In the genomic region with DNA sequence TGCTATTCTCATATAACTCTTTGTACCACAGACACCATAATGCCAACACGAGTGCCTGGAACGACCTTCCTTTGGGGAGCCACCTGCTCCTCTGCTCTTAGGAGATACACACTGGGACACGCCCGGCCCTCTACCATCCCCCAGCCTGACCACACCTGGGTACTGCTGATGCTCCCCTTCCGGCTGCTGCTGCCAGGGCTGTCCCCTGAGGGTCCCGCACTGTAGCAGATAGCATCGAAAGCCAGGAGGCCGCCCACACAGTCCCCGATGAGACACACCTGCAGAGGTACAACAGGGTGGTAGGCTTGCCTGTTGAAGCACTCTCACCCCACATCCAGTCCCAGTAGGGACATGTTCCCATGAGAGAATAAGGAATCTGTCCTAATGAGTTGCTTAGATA, we compare ENCODE assay signal across 35 mouse cellular contexts. TPM values are rescaled to one million over a fixed set of nuclear protein-coding genes. Genes with fewer than 3 reads are reported as not detected.
"Had no signal": no experiment of that assay in that cellular context is flagged by ENCODE, and none has a peak within 500 bp of the region (broad histone marks: within the 10 kb centered on the region; RNA-seq: fewer than 3 reads in every experiment).

No protein-coding gene starts in this region.

- H3K4me3 ChIP-seq: limb, embryonic 10.5 days; limb, embryonic 12.5 days; limb, embryonic 13.5 days; limb, embryonic 15.5 days; liver, embryonic 12.5 days; liver, embryonic 13.5 days; liver, embryonic 15.5 days; lung, embryonic 15.5 days; megakaryocyte, embryonic 14.5 days; midbrain, embryonic 10.5 days; midbrain, embryonic 12.5 days; midbrain, embryonic 13.5 days; myocyte; neural tube, embryonic 12.5 days; neural tube, embryonic 13.5 days had no signal

- H3K9ac ChIP-seq: limb, embryonic 12.5 days; limb, embryonic 13.5 days; limb, embryonic 15.5 days; liver, embryonic 12.5 days; liver, embryonic 13.5 days; liver, embryonic 14.5 days; liver, embryonic 15.5 days; liver, postnatal 0 days; lung, embryonic 14.5 days; lung, embryonic 15.5 days; midbrain, embryonic 12.5 days; midbrain, embryonic 13.5 days; neural tube, embryonic 12.5 days; neural tube, embryonic 13.5 days had no signal

- H3K4me1 ChIP-seq: liver, embryonic 12.5 days; liver, embryonic 13.5 days; liver, embryonic 15.5 days; lung, embryonic 15.5 days; midbrain, embryonic 12.5 days had no signal

- H3K9me3 ChIP-seq: limb, embryonic 10.5 days; limb, embryonic 12.5 days; limb, embryonic 13.5 days; limb, embryonic 15.5 days; liver, embryonic 12.5 days; liver, embryonic 13.5 days; liver, embryonic 15.5 days; lung, embryonic 15.5 days; megakaryocyte, embryonic 14.5 days; midbrain, embryonic 10.5 days; midbrain, embryonic 12.5 days; midbrain, embryonic 13.5 days; neural tube, embryonic 12.5 days; neural tube, embryonic 13.5 days had no signal

- H3K4me2 ChIP-seq: limb, embryonic 12.5 days; limb, embryonic 13.5 days; limb, embryonic 15.5 days; liver, embryonic 11.5 days; liver, embryonic 12.5 days; liver, embryonic 13.5 days; liver, embryonic 15.5 days; lung, embryonic 14.5 days; lung, embryonic 15.5 days; midbrain, embryonic 12.5 days; midbrain, embryonic 13.5 days; neural tube, embryonic 12.5 days; neural tube, embryonic 13.5 days had no signal

- H3K27ac ChIP-seq: limb, embryonic 10.5 days; limb, embryonic 12.5 days; limb, embryonic 13.5 days; limb, embryonic 15.5 days; liver, embryonic 12.5 days; liver, embryonic 13.5 days; liver, embryonic 14.5 days; liver, embryonic 15.5 days; lung, embryonic 15.5 days; macrophage; midbrain, embryonic 12.5 days; midbrain, embryonic 13.5 days; neural tube, embryonic 12.5 days; neural tube, embryonic 13.5 days had no signal

- DNase-seq: left cerebral cortex, postnatal 4 days; liver; liver, embryonic 13.5 days; liver, postnatal 0 days; lung, adult 18-20 months; lung, adult 2 months; lung, embryonic 14.5 days; lung, postnatal 10 days; lung, postnatal 14 days; lung, postnatal 36 days; lung, postnatal 4 days; midbrain, embryonic 14.5 days had no signal

- H3K36me3 ChIP-seq: limb, embryonic 10.5 days; limb, embryonic 12.5 days; limb, embryonic 13.5 days; limb, embryonic 15.5 days; liver, embryonic 12.5 days; liver, embryonic 13.5 days; liver, embryonic 15.5 days; lung, embryonic 15.5 days; midbrain, embryonic 10.5 days; midbrain, embryonic 12.5 days; midbrain, embryonic 13.5 days; neural tube, embryonic 12.5 days; neural tube, embryonic 13.5 days had no signal

- H3K27me3 ChIP-seq: limb, embryonic 12.5 days; limb, embryonic 13.5 days; limb, embryonic 15.5 days; liver, embryonic 13.5 days; liver, embryonic 15.5 days; lung, embryonic 15.5 days; midbrain, embryonic 12.5 days; midbrain, embryonic 13.5 days; neural tube, embryonic 12.5 days; neural tube, embryonic 13.5 days had no signal

- ATAC-seq: liver, embryonic 12.5 days; liver, postnatal 0 days; lung, postnatal 0 days; midbrain, embryonic 16.5 days had no signal

RNA-seq across cellular contexts. Expression of a gene that starts 28.9 kb away (rescaled TPM):
- total RNA-seq: liver, adult 2 months; monocyte, adult 5-6 weeks had no signal

RNA-seq across cellular contexts. Expression of a gene that starts 33.4 kb away (rescaled TPM):
- total RNA-seq: left cerebral cortex, postnatal 14 days; left cerebral cortex, postnatal 36 days; liver, adult 2 months had no signal
- polyA plus RNA-seq: liver, adult 2 months had no signal
